Mouse (Mus musculus) embryo, embryonic 11.5 days (tissue): ENCODE results near the gene Rdh19.
"Not testable (repeated sequence)": the region's sequence is repeated elsewhere in the genome, so short reads cannot be mapped to it uniquely, and the experiment has no call there.

Experiments used
- DNase-seq: peaks from one replicate; pipeline ENCODE4 v3.0.0-alpha.2; 2012; ENCODE audit warnings: low read depth, low spot score

Gene Rdh19

DNA sequence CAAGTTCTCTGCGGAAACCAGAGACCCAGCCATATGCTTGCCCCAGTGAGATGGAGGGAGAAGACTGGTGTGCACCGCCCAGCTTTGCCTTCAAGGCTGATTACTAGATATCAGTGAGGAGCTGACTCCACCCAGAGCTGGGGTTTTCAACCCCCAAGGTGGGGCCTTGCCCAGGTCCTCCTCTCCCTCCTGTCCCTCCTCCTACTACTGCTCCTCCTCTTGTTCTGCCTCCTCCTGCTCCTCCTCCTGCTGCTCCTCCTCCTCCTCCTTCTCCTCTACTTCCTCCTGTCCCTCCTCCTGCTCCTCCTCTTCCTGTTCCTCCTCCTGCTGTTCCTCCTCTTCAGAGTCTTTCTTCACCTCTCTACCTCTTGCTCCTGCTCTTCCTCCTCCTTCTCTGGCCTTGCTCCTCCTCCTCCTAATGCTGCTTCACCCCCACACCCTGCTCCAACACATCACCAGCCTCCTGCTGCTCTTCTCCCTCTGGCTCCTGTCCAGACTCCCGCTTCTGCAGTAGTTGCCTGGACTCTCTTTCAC lies 29.5 kb downstream of the Rdh19 start:
- DNase-seq = no peak

GRCm38 (mm10) chr10:127881041-127881440 lies 31.3 kb downstream of the Rdh19 start:
- no peak for DNase-seq

DNA sequence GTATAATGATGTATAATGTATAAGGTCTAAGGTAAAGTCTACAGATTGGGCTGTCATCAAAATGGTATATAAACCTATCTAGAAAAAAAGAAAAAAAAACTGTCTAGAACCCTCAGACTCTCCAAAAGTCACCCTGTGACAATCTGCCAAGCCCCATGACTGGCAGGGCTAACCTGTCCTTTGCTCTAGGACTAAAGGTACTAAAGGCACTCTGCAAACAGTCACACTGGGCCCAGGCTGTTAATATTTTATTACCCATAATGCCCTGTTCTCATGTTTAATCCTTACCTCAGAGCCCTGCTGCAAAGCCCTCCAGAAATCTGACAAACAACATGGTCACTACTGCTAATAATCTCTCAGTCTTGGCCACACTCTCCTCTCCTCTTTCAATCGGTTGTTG lies 36.8 kb downstream of the Rdh19 start:
- no peak for DNase-seq

DNA sequence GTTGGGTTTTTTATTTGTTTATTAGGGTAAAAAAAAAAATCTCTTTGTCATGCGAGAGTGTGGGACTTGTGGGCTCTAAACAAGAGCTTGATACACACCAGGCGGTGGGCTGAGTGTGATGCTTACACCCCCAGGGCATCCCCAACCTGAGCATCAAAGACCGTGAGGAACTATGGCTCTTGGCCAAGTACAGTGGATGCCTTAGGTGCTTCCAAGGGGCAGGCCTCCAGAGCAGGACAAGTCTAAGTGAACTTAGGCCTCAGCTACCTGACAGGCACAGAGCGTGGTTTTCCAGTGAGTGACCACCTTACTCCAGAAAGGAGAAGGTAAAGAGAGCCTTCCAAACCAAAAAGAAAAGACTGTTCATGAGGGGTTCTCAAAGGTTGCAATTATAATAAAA lies 37.2 kb downstream of the Rdh19 start:
- DNase-seq = no peak

DNA sequence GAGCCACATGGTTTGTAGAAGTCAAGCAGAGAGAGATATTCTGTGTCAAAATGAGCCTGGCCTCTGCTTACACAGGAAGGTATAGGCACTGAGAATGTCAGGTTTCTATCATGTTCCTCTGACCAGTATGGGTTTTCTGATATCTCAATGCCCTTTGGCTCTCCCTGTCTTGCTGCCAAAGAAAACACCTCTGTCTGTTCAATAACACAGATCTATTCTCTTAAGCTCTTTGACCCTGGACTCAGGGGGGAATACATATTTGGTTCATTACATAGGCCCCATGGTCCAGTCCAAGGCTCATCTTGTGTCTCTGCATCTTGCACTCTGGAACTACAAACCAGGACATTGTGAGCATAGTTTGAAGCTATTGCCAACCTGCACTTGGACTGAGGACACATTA lies 38.9 kb downstream of the Rdh19 start, which contains the start of gene Rdh7:
Gene Rdh7 (minus strand): TSS at position 213 of the 400 bp plus-strand sequence.
- DNase-seq = no peak

DNA sequence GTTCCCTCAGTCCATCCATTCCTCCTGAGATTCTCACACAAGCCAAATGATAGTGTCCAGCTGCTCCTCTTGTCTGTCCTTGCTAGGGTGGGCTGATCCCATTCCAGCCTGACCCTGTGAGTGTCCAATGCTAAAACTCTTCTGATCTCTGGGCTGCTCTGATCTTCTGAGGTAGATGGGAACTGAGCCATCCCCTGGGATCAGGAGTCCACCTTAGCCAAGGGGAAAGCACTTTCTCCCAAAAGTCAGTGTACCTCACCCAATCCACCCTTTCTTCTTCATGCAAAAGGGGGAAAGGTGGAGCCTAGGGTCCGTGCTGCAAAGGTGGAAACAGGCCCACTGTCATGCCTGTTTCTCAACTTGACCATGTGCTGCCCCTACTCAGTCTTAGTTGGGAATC lies 41.8 kb downstream of the Rdh19 start:
- DNase-seq = no peak

GRCm38 (mm10) chr10:127893163-127894022 lies 43.7 kb downstream of the Rdh19 start:
- not testable (repeated sequence) for DNase-seq

GRCm38 (mm10) chr10:127896705-127897104 lies 47.0 kb downstream of the Rdh19 start:
- no peak for DNase-seq

DNA sequence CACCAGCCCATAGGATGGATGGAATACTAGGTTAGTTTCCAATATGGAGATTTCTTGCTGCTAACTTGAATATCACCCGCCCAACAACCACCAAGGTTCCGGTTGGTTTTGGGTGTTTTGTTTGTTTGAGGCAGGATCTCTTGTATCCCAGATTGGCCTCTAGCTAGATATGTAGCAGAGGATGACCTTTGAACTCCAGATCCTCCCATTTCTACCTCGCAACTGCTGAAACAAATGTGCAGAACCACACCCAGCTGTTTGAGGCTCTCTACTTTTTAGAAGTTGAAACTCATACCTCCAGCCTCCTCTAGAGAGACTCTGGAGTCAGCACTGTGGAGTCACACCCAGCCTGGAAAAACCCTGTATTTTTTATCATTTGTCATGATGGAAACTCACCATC lies 47.8 kb downstream of the Rdh19 start:
- DNase-seq = no peak

- DNase-seq = no peak
These were observed 48.5 kb downstream of the Rdh19 start, which contains the start of gene Sdr9c7 for GRCm38 (mm10) chr10:127898218-127898617. Gene Sdr9c7, plus strand, starts transcription at chr10:127898518.

DNA sequence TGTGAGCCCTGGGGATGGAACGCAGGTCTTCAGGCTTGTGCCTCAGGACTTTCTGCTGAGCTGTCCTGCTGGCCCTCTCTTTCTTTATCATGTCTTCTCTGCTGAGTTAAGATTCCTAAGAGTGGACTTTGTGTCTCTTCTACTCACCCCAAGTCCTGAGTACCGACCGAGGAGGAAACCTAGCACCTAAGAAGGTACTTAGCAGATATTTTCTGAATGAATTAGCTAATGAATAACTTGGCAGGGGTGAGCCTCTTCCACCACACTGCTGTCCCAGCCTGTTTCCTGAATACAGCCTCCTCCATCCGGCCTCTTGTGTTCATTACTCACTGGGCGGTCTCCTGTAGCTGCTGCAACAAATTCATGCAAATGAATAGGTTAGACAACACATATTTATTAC lies 50.1 kb downstream of the Rdh19 start:
- no peak for DNase-seq

- DNase-seq = no peak
These were observed 52.0 kb downstream of the Rdh19 start for GRCm38 (mm10) chr10:127901751-127902150.

GRCm38 (mm10) chr10:127903116-127903515 lies 53.4 kb downstream of the Rdh19 start:
- no peak for DNase-seq

DNA sequence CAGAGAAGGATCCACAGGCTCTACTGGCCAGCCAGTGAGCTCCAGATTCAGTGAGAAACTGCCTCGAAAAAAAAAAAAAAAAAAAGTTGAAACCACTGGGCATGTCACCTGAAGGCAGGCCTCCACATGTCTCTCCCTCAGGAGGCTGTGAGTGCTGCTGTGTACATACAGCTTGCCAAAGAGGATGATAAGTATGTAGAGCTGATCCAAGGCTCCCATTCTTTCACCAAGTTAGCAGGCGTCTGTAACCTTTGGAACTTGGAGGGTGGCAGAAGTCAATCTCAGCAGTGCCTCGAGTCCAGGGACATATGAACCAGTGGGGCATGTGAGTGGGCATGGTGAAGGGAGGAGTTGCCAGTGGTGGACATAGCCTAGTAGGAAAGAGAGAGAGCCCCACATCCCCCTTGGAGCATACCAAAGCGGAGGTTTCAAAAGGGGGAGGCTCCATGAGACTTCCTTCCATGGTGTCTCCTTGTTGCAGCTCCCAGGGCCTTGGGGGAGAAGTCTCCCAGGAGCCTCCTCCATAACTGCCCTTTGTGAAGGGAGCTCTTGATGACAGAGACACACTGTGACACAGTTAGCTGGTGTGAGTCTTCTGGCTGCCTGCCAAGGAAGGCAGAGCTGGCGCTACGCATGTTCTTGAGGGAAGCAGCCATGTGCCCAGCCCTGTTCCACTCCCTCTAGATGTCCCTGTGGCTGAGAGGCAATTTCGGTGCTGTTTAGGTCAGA lies 55.2 kb downstream of the Rdh19 start:
- no peak for DNase-seq

- DNase-seq = no peak
These were observed 56.4 kb downstream of the Rdh19 start for GRCm38 (mm10) chr10:127906138-127906537.

GRCm38 (mm10) chr10:127907386-127907951 lies 57.7 kb downstream of the Rdh19 start:
- DNase-seq = no peak
